Mouse (Mus musculus) heart, embryonic 16.5 days (tissue): ENCODE measurements around the gene Snrpb. TPM values are rescaled to one million over a fixed set of nuclear protein-coding genes. Genes with fewer than 3 reads are reported as not detected.

Experiments
- ATAC-seq: fragments of 200-750 bp; cut with Nextera tagmentation; replicated peaks from 2 replicates; pipeline ENCODE4 v1.8.0; 2017; ENCODE audit warnings: moderate number of reproducible peaks; ENCODE audit not compliant: insufficient read depth, low FRiP score; ENCODE audit errors: extremely low read depth
- H3K27ac ChIP-seq: fragments of 300-500 bp; sonication (generic); 2 replicates; pipeline ENCODE4 v1.5.1; 2014; ENCODE audit warnings: mild to moderate bottlenecking, low read length, control low read depth, moderate library complexity
- H3K27me3 ChIP-seq: fragments of 300-500 bp; sonication (generic); 2 replicates; pipeline ENCODE4 v1.6.1; 2014; ENCODE audit warnings: low read length, mixed read lengths; ENCODE audit not compliant: control insufficient read depth, insufficient read depth
- H3K36me3 ChIP-seq: fragments of 300-500 bp; sonication (generic); 2 replicates; pipeline ENCODE4 v1.6.1; 2014; ENCODE audit not compliant: control insufficient read depth, insufficient read depth
- H3K4me1 ChIP-seq: fragments of 300-500 bp; sonication (generic); 2 replicates; pipeline ENCODE4 v1.6.1; 2014; ENCODE audit warnings: low read length, mixed read lengths; ENCODE audit not compliant: control insufficient read depth, insufficient read depth
- H3K4me2 ChIP-seq: fragments of 300-500 bp; sonication (generic); 2 replicates; pipeline ENCODE4 v1.6.1; 2014; ENCODE audit warnings: low read depth, mild to moderate bottlenecking, control low read depth, low read length
- H3K4me3 ChIP-seq: fragments of 300-500 bp; sonication (generic); 2 replicates; pipeline ENCODE4 v1.5.1; 2014; ENCODE audit warnings: mild to moderate bottlenecking, control low read depth, low read length
- H3K9ac ChIP-seq: fragments of 300-500 bp; sonication (generic); 2 replicates; pipeline ENCODE4 v1.6.1; 2014; ENCODE audit warnings: low read length, control low read depth
- H3K9me3 ChIP-seq: fragments of 300-500 bp; sonication (generic); replicated peaks from 2 replicates; pipeline ENCODE4 v1.6.1; 2016; ENCODE audit warnings: low read length; ENCODE audit not compliant: control insufficient read depth
- WGBS: fragments of 180-500 bp; shearing (Covaris S2); extraction: QIAGEN DNeasy Blood & Tissue Kit; methylation state at CpG from one replicate; pipeline ENCODE4 v1.1.7; 2014; 5-methylcytosine and 5-hydroxymethylcytosine counted together
- polyA plus RNA-seq: library from polyadenylated mRNA; unstranded; fragments of >200 nt; fragmentation: Nextera tagmentation; extraction: Ambion mirVana; gene quantifications from 2 replicates; pipeline ENCODE4 v1.2.1, GENCODE M21; 2015

Gene Snrpb
- 444 and 445 TPM in 2 replicates for polyA plus RNA-seq

GRCm38 (mm10) chr2:130178706-130179506 is at the start of gene Snrpb:
Snrpb (minus strand) TSS chr2:130179403.
- no peaks in the 10 kb centered on the region for H3K9me3 ChIP-seq
- peak within 1 kb of the TSS; percentile 68 for H3K4me2 ChIP-seq
- peak within 1 kb of the TSS; percentile 100 for H3K4me3 ChIP-seq
- peak; percentile 92 for ATAC-seq
- H3K4me1 ChIP-seq, result peaks cover 17% of the 10 kb centered on the region
- H3K9ac ChIP-seq, result peak within 1 kb of the TSS; percentile 100
- peak within 1 kb of the TSS; percentile 97 for H3K27ac ChIP-seq
- no peaks in the 10 kb centered on the region for H3K27me3 ChIP-seq
- H3K36me3 ChIP-seq, result peaks cover 22% of the 10 kb centered on the region
- under 1% methylated on average over 81 of the region's 81 CpGs for WGBS

- 80% methylated on average over 2 of the region's 2 CpGs for WGBS
- Histone ChIP-seq H3K4me2 (no peak overlapping the region), H3K4me1 (no peaks in the 10 kb centered on the region), H3K36me3 (no peaks in the 10 kb centered on the region), H3K27me3 (no peaks in the 10 kb centered on the region), H3K27ac (no peak overlapping the region), H3K4me3 (no peak overlapping the region), H3K9me3 (no peaks in the 10 kb centered on the region), H3K9ac (no peak overlapping the region)
- no peak for ATAC-seq
These were observed 32.4 kb upstream of the Snrpb start for GRCm38 (mm10) chr2:130211581-130211980.

- Histone ChIP-seq H3K9ac (no peak overlapping the region), H3K4me2 (no peak overlapping the region), H3K4me1 (no peaks in the 10 kb centered on the region), H3K36me3 (no peaks in the 10 kb centered on the region), H3K9me3 (no peaks in the 10 kb centered on the region), H3K27ac (no peak overlapping the region), H3K27me3 (no peaks in the 10 kb centered on the region), H3K4me3 (no peak overlapping the region)
- WGBS, result 92% methylated on average over 3 of the region's 3 CpGs
- no peak for ATAC-seq
These were observed 30.4 kb upstream of the Snrpb start for GRCm38 (mm10) chr2:130209636-130210035.

GRCm38 (mm10) chr2:130207996-130208395 is 28.8 kb upstream of the Snrpb start:
- no peak for ATAC-seq
- Histone ChIP-seq H3K9me3 (no peaks in the 10 kb centered on the region), H3K27me3 (no peaks in the 10 kb centered on the region), H3K9ac (no peak overlapping the region), H3K4me3 (no peak overlapping the region), H3K36me3 (no peaks in the 10 kb centered on the region), H3K4me1 (no peaks in the 10 kb centered on the region), H3K27ac (no peak overlapping the region), H3K4me2 (no peak overlapping the region)
- 83% methylated on average over 3 of the region's 3 CpGs for WGBS

GRCm38 (mm10) chr2:130207376-130207775 is 28.2 kb upstream of the Snrpb start:
- Histone ChIP-seq H3K4me3 (no peak overlapping the region), H3K4me1 (no peaks in the 10 kb centered on the region), H3K4me2 (no peak overlapping the region), H3K27ac (no peak overlapping the region), H3K9me3 (no peaks in the 10 kb centered on the region), H3K27me3 (no peaks in the 10 kb centered on the region), H3K36me3 (no peaks in the 10 kb centered on the region), H3K9ac (no peak overlapping the region)
- ATAC-seq, result no peak
- 47% methylated on average over 2 of the region's 2 CpGs for WGBS

- no peaks in the 10 kb centered on the region for H3K27me3 ChIP-seq
- no peak overlapping the region for H3K27ac ChIP-seq
- no peaks in the 10 kb centered on the region for H3K36me3 ChIP-seq
- peaks cover 3% of the 10 kb centered on the region; the same call in 1 of the 2 replicates for H3K9me3 ChIP-seq
- no peak overlapping the region for H3K9ac ChIP-seq
- H3K4me3 ChIP-seq, result no peak overlapping the region
- H3K4me2 ChIP-seq, result no peak overlapping the region
- 75% methylated on average over 5 of the region's 5 CpGs for WGBS
- H3K4me1 ChIP-seq, result no peaks in the 10 kb centered on the region
- no peak for ATAC-seq
These were observed 21.8 kb upstream of the Snrpb start for GRCm38 (mm10) chr2:130200961-130201360.

GRCm38 (mm10) chr2:130194894-130195293 is 15.7 kb upstream of the Snrpb start, which contains the start of gene Tmc2:
Tmc2 (plus strand) TSS chr2:130195194.
- no peak for ATAC-seq
- no peaks in the 10 kb centered on the region for H3K27me3 ChIP-seq
- no peaks in the 10 kb centered on the region for H3K4me1 ChIP-seq
- H3K4me3 ChIP-seq, result no peak within 1 kb of the TSS
- peaks cover 3% of the 10 kb centered on the region; the same call in 1 of the 2 replicates for H3K9me3 ChIP-seq
- no peak within 1 kb of the TSS for H3K27ac ChIP-seq
- WGBS, result 93% methylated on average over 16 of the region's 16 CpGs
- no peaks in the 10 kb centered on the region for H3K36me3 ChIP-seq
- no peak within 1 kb of the TSS for H3K9ac ChIP-seq
- no peak within 1 kb of the TSS for H3K4me2 ChIP-seq

- H3K27me3 ChIP-seq, result no peaks in the 10 kb centered on the region
- H3K9me3 ChIP-seq, result no peaks in the 10 kb centered on the region; the same call in 1 of the 2 replicates
- no peak overlapping the region for H3K4me2 ChIP-seq
- H3K4me3 ChIP-seq, result no peak overlapping the region
- H3K9ac ChIP-seq, result no peak overlapping the region
- H3K36me3 ChIP-seq, result no peaks in the 10 kb centered on the region
- 82% methylated on average over 12 of the region's 12 CpGs for WGBS
- H3K27ac ChIP-seq, result no peak overlapping the region
- no peak for ATAC-seq
- H3K4me1 ChIP-seq, result no peaks in the 10 kb centered on the region
These were observed 9.2 kb upstream of the Snrpb start for GRCm38 (mm10) chr2:130188391-130188790.

- 3% methylated on average over 15 of the region's 15 CpGs for WGBS
- H3K9me3 ChIP-seq, result no peaks in the 10 kb centered on the region
These were observed 360 bp upstream of the Snrpb start for GRCm38 (mm10) chr2:130179507-130180019.

More at GRCm38 (mm10) chr2:130179507-130180019, 360 bp upstream of the Snrpb start:
- Histone ChIP-seq H3K4me2 (peak overlapping the region; percentile 68), H3K9ac (peak overlapping the region; percentile 100), H3K27ac (peak overlapping the region; percentile 50), H3K4me1 (peaks cover 17% of the 10 kb centered on the region), H3K36me3 (peaks cover 15% of the 10 kb centered on the region), H3K4me3 (peak overlapping the region; percentile 100), H3K27me3 (no peaks in the 10 kb centered on the region)
- peak; percentile 49 for ATAC-seq
